Mouse (Mus musculus): ENCODE data around the gene Noa1.

DNA sequence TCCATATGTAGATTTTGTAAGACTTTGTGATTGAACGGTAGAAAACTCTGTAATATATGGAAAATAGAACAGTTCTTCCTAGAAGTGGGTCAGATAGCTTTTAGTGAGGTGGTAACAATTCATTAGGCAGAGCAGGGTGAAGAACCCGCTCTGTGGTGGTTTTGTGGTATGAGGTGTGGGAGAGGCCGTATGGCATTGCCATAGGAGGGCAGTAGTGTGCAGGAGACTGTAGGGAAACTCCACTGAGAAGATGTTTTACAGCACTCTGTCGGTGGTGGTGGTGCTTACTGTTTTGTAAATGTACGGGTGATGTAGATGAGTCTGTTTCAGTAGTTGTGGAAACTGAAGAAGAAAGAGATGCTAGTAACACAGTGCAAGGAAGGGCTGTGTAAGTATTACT is 20.3 kb upstream of the Noa1 start:
- TF ChIP-seq EP300 (IDR thresholded peaks at IDR 0.05; ENCODE audit: low read depth): no peak
- TF ChIP-seq CTCF (IDR thresholded peaks at IDR 0.05; ENCODE audit: low read depth): no peak
